Mouse (Mus musculus): Measurements from ENCODE around the gene Rnf216.

GRCm38 (mm10) chr5:142956956-142957703 lies 155.7 kb downstream of the Rnf216 start:
- no peak for TF ChIP-seq CTCF (IDR thresholded peaks at IDR 0.05; ENCODE audit: low read depth)
- TF ChIP-seq EP300 (IDR thresholded peaks at IDR 0.05; ENCODE audit: low read depth) = no peak
